Mouse (Mus musculus) olfactory bulb, adult 2 months (tissue): ENCODE measurements around the gene Dot1l.

Source experiments
- CTCF ChIP-seq: fragments of 200-500 bp; IDR thresholded peaks from 2 replicates; pipeline ENCODE4 v1.5.1; 2012; ENCODE audit warnings: low read depth, mild to moderate bottlenecking, low read length, moderate library complexity; ENCODE audit not compliant: insufficient read depth
- POLR2A ChIP-seq: fragments of 200-500 bp; IDR thresholded peaks from 2 replicates; pipeline ENCODE4 v1.6.1; 2012; ENCODE audit warnings: mild to moderate bottlenecking, low read depth, low read length, moderate library complexity; ENCODE audit not compliant: insufficient read depth

- TF ChIP-seq CTCF, result no peak
- TF ChIP-seq POLR2A, result no peak
Observed at GRCm38 (mm10) chr10:80773816-80774215, 18.8 kb downstream of the Dot1l start.
